Mouse (Mus musculus) limb, embryonic 14.5 days (tissue): ENCODE data around the gene Nle1. TPM values are rescaled to one million over a fixed set of nuclear protein-coding genes. Genes with fewer than 3 reads are reported as not detected.

Experiments used
- ATAC-seq: fragments of 200-750 bp; cut with Nextera tagmentation; 2 replicates; pipeline ENCODE4 v1.8.0; 2017; ENCODE audit warnings: low read depth, moderate number of reproducible peaks, moderate TSS enrichment; ENCODE audit not compliant: low FRiP score
- DNase-seq: peaks from one replicate; pipeline ENCODE4 v3.0.0-alpha.2; 2015; ENCODE audit warnings: low spot score
- H3K27ac ChIP-seq: fragments of 300-500 bp; sonication (generic); replicated peaks from 2 replicates; pipeline ENCODE4 v1.5.1; 2014; ENCODE audit warnings: low read depth, mild to moderate bottlenecking, low read length, moderate library complexity, mixed read lengths
- H3K27me3 ChIP-seq: fragments of 300-500 bp; sonication (generic); 2 replicates; pipeline ENCODE4 v1.6.1; 2014; ENCODE audit warnings: low read length, mixed read lengths; ENCODE audit not compliant: control insufficient read depth, insufficient read depth
- H3K36me3 ChIP-seq: fragments of 300-500 bp; sonication (generic); 2 replicates; pipeline ENCODE4 v1.6.1; 2014; ENCODE audit warnings: mild to moderate bottlenecking, low read length, moderate library complexity, mixed read lengths; ENCODE audit not compliant: control insufficient read depth, insufficient read depth
- H3K4me1 ChIP-seq: fragments of 300-500 bp; sonication (generic); 2 replicates; pipeline ENCODE4 v1.6.1; 2014; ENCODE audit warnings: antibody characterized with exemption, low read length, mixed read lengths; ENCODE audit not compliant: control insufficient read depth, insufficient read depth
- H3K4me2 ChIP-seq: fragments of 300-500 bp; sonication (generic); replicated peaks from 2 replicates; pipeline ENCODE4 v1.6.1; 2014; ENCODE audit warnings: low read depth, mild to moderate bottlenecking, low read length, moderate library complexity; ENCODE audit not compliant: severe bottlenecking
- H3K4me3 ChIP-seq: fragments of 300-500 bp; sonication (generic); replicated peaks from 2 replicates; pipeline ENCODE4 v1.5.1; 2014; ENCODE audit warnings: low read length
- H3K9ac ChIP-seq: fragments of 300-500 bp; sonication (generic); 2 replicates; pipeline ENCODE4 v1.6.1; 2014; ENCODE audit warnings: mild to moderate bottlenecking, low read depth, low read length, moderate library complexity; ENCODE audit not compliant: severe bottlenecking
- H3K9me3 ChIP-seq: fragments of 300-500 bp; sonication (generic); 2 replicates; pipeline ENCODE4 v1.6.1; 2016; ENCODE audit warnings: low read length; ENCODE audit not compliant: control insufficient read depth
- POLR2A ChIP-seq: fragments of 200-500 bp; IDR thresholded peaks from 2 replicates; pipeline ENCODE4 v1.8.0; 2012; ENCODE audit warnings: inconsistent platforms, mild to moderate bottlenecking, moderate library complexity, borderline replicate concordance; ENCODE audit not compliant: insufficient read depth, insufficient read length; ENCODE audit errors: extremely low read depth
- WGBS: fragments of 180-500 bp; shearing (Covaris S2); extraction: QIAGEN DNeasy Blood & Tissue Kit; methylation state at CpG from one replicate; pipeline ENCODE4 v1.1.7; 2014; 5-methylcytosine and 5-hydroxymethylcytosine counted together
- polyA plus RNA-seq, 2 experiments: library from polyadenylated mRNA; depleted of rRNA in 1 of 2; stranded (reverse) in 1 of 2; unstranded in 1 of 2; fragments of >200 nt; fragmentation: Nextera tagmentation in 1 of 2; extraction: Ambion mirVana in 1 of 2; gene quantifications; 2 replicates each; pipeline versions ENCODE4 v1.2.1 to v1.2.3; 2012 to 2014

Nle1 gene
- polyA plus RNA-seq, 2 experiments, result 30.0 to 81.6 TPM

- 65% methylated on average over 9 of the region's 9 CpGs for WGBS
- H3K27me3 ChIP-seq, result no peaks in the 10 kb centered on the region
- H3K4me1 ChIP-seq, result peaks cover 7% of the 10 kb centered on the region
- no peak for ATAC-seq
- DNase-seq, result no peak
- no peaks in the 10 kb centered on the region for H3K9me3 ChIP-seq
- peak overlapping the region; percentile 77 for H3K4me2 ChIP-seq
- H3K27ac ChIP-seq, result no peak overlapping the region
- H3K36me3 ChIP-seq, result no peaks in the 10 kb centered on the region
- no peak for TF ChIP-seq POLR2A
- peak overlapping the region; percentile 78 for H3K4me3 ChIP-seq
- H3K9ac ChIP-seq, result no peak overlapping the region
These were observed 38.6 kb downstream of the Nle1 start for GRCm38 (mm10) chr11:82869506-82870172.

GRCm38 (mm10) chr11:82867956-82868355 is 40.3 kb downstream of the Nle1 start:
- Histone ChIP-seq H3K4me1 (peaks cover 8% of the 10 kb centered on the region), H3K27me3 (no peaks in the 10 kb centered on the region), H3K4me2 (no peak overlapping the region), H3K27ac (no peak overlapping the region), H3K36me3 (no peaks in the 10 kb centered on the region), H3K4me3 (no peak overlapping the region), H3K9ac (no peak overlapping the region), H3K9me3 (no peaks in the 10 kb centered on the region)
- DNase-seq (no peak), ATAC-seq (no peak)
- no peak for TF ChIP-seq POLR2A
- 66% methylated on average over 5 of the region's 5 CpGs for WGBS

- ATAC-seq, result no peak
- 29% methylated on average over 7 of the region's 7 CpGs for WGBS
- no peak overlapping the region for H3K9ac ChIP-seq
These were observed 41.2 kb downstream of the Nle1 start for GRCm38 (mm10) chr11:82866850-82867564.

GRCm38 (mm10) chr11:82865957-82866356 is 42.3 kb downstream of the Nle1 start:
- Histone ChIP-seq H3K27ac (no peak overlapping the region), H3K4me3 (no peak overlapping the region), H3K27me3 (no peaks in the 10 kb centered on the region), H3K4me2 (no peak overlapping the region), H3K9me3 (no peaks in the 10 kb centered on the region), H3K36me3 (no peaks in the 10 kb centered on the region), H3K4me1 (peaks cover 7% of the 10 kb centered on the region; the same call in 1 of the 2 replicates), H3K9ac (no peak overlapping the region)
- no peak for TF ChIP-seq POLR2A
- ATAC-seq (no peak), DNase-seq (no peak)
- 78% methylated on average over 10 of the region's 10 CpGs for WGBS

More at GRCm38 (mm10) chr11:82866850-82867564, 41.2 kb downstream of the Nle1 start:
- DNase-seq, result no peak
- peaks cover 10% of the 10 kb centered on the region for H3K4me1 ChIP-seq
- H3K27ac ChIP-seq, result no peak overlapping the region
- no peak for TF ChIP-seq POLR2A
- no peaks in the 10 kb centered on the region for H3K9me3 ChIP-seq
- no peaks in the 10 kb centered on the region for H3K36me3 ChIP-seq
- no peak overlapping the region for H3K4me2 ChIP-seq
- no peak overlapping the region for H3K4me3 ChIP-seq
- H3K27me3 ChIP-seq, result no peaks in the 10 kb centered on the region

GRCm38 (mm10) chr11:82863488-82863931 is 44.7 kb downstream of the Nle1 start:
- no peak overlapping the region for H3K9ac ChIP-seq
- no peak overlapping the region for H3K4me2 ChIP-seq
- peaks cover 3% of the 10 kb centered on the region; the same call in 1 of the 2 replicates for H3K4me1 ChIP-seq
- H3K27me3 ChIP-seq, result no peaks in the 10 kb centered on the region
- no peak for ATAC-seq
- WGBS, result 43% methylated on average over 4 of the region's 4 CpGs
- no peaks in the 10 kb centered on the region for H3K9me3 ChIP-seq
- H3K36me3 ChIP-seq, result no peaks in the 10 kb centered on the region
- TF ChIP-seq POLR2A, result no peak
- H3K4me3 ChIP-seq, result no peak overlapping the region
- DNase-seq, result no peak
- no peak overlapping the region for H3K27ac ChIP-seq
